Mouse (Mus musculus) hindbrain, embryonic 10.5 days (tissue): ENCODE measurements around the gene Snx32. TPM values are rescaled to one million over a fixed set of nuclear protein-coding genes. Genes with fewer than 3 reads are reported as not detected.
"Not testable (repeated sequence)": the region's sequence is repeated elsewhere in the genome, so short reads cannot be mapped to it uniquely, and the experiment has no call there.

ENCODE experiments used
- DNase-seq: peaks from one replicate; pipeline ENCODE4 v3.0.0-alpha.2; 2017; ENCODE audit warnings: low spot score
- H3K27ac ChIP-seq: fragments of 300-500 bp; sonication (generic); 2 replicates; pipeline ENCODE4 v1.5.1; 2016; ENCODE audit warnings: mild to moderate bottlenecking, moderate library complexity
- H3K27me3 ChIP-seq: fragments of 300-500 bp; sonication (generic); 2 replicates; pipeline ENCODE4 v1.6.1; 2016; ENCODE audit warnings: mild to moderate bottlenecking; ENCODE audit not compliant: poor library complexity, insufficient read depth, severe bottlenecking
- H3K36me3 ChIP-seq: fragments of 300-500 bp; sonication (generic); 2 replicates; pipeline ENCODE4 v1.6.1; 2016; ENCODE audit warnings: mild to moderate bottlenecking, moderate library complexity
- H3K4me1 ChIP-seq: fragments of 300-500 bp; sonication (generic); replicated peaks from 2 replicates; pipeline ENCODE4 v1.6.1; 2016; ENCODE audit warnings: mild to moderate bottlenecking
- H3K4me3 ChIP-seq: fragments of 300-500 bp; sonication (generic); 2 replicates; pipeline ENCODE4 v1.5.1; 2016; ENCODE audit warnings: mild to moderate bottlenecking, moderate library complexity
- H3K9me3 ChIP-seq: fragments of 300-500 bp; sonication (generic); 2 replicates; pipeline ENCODE4 v1.6.1; 2016; ENCODE audit warnings: mild to moderate bottlenecking, moderate library complexity
- WGBS: fragments of 180-500 bp; shearing (Covaris S2); methylation state at CpG from one replicate; pipeline ENCODE4 v1.1.7; 2016; 5-methylcytosine and 5-hydroxymethylcytosine counted together
- polyA plus RNA-seq: library from polyadenylated mRNA; unstranded; fragments of >200 nt; fragmentation: Nextera tagmentation; extraction: Ambion mirVana; gene quantifications from 2 replicates; pipeline ENCODE4 v1.2.1, GENCODE M21; 2016

Snx32 gene
- polyA plus RNA-seq, 1 experiment from 2014 or later: 18.7 TPM

GRCm38 (mm10) chr19:5496052-5496370, 14.3 kb downstream of the Snx32 start:
- DNase-seq: no peak

GRCm38 (mm10) chr19:5495353-5496051, 14.8 kb downstream of the Snx32 start:
- WGBS: 84% methylated on average over 12 of the region's 12 CpGs
- H3K27ac ChIP-seq: no peak overlapping the region
- DNase-seq: no peak
- no peaks in the 10 kb centered on the region for H3K27me3 ChIP-seq
- H3K9me3 ChIP-seq: no peaks in the 10 kb centered on the region
- peaks cover 69% of the 10 kb centered on the region for H3K36me3 ChIP-seq
- H3K4me3 ChIP-seq: peak overlapping the region; percentile 20
- peaks cover 21% of the 10 kb centered on the region for H3K4me1 ChIP-seq

More at GRCm38 (mm10) chr19:5496052-5496370, 14.3 kb downstream of the Snx32 start:
- Histone ChIP-seq H3K9me3 (no peaks in the 10 kb centered on the region), H3K4me3 (peak overlapping the region; percentile 20), H3K27me3 (no peaks in the 10 kb centered on the region), H3K36me3 (peaks cover 69% of the 10 kb centered on the region), H3K4me1 (peaks cover 21% of the 10 kb centered on the region), H3K27ac (no peak overlapping the region)
- 91% methylated on average over 16 of the region's 16 CpGs for WGBS

GRCm38 (mm10) chr19:5494314-5494713, 16.0 kb downstream of the Snx32 start:
- H3K9me3 ChIP-seq: no peaks in the 10 kb centered on the region
- peaks cover 31% of the 10 kb centered on the region for H3K4me1 ChIP-seq
- no peak for DNase-seq
- no peaks in the 10 kb centered on the region for H3K27me3 ChIP-seq
- peaks cover 69% of the 10 kb centered on the region for H3K36me3 ChIP-seq
- WGBS: 82% methylated on average over 3 of the region's 3 CpGs
- no peak overlapping the region for H3K27ac ChIP-seq
- H3K4me3 ChIP-seq: no peak overlapping the region

- not testable (repeated sequence) for H3K9me3 ChIP-seq, DNase-seq, H3K27ac ChIP-seq, H3K27me3 ChIP-seq
- H3K4me1 ChIP-seq: peaks cover 41% of the 10 kb centered on the region
- H3K4me3 ChIP-seq: peak overlapping the region; percentile 18; the same call in 1 of the 2 replicates
- 75% methylated on average over 9 of the region's 9 CpGs for WGBS
- H3K36me3 ChIP-seq: peaks cover 63% of the 10 kb centered on the region
Measured at GRCm38 (mm10) chr19:5493301-5493721, 17.0 kb downstream of the Snx32 start.

GRCm38 (mm10) chr19:5492641-5493040, 17.7 kb downstream of the Snx32 start:
- Histone ChIP-seq H3K4me1 (peaks cover 44% of the 10 kb centered on the region), H3K36me3 (peaks cover 57% of the 10 kb centered on the region), H3K9me3 (no peaks in the 10 kb centered on the region), H3K27ac (no peak overlapping the region), H3K4me3 (no peak overlapping the region; the same call in 1 of the 2 replicates), H3K27me3 (no peaks in the 10 kb centered on the region)
- WGBS: 89% methylated on average over 4 of the region's 4 CpGs
- DNase-seq: no peak

- under 1% methylated on average over 59 of the region's 59 CpGs for WGBS
- Histone ChIP-seq H3K27me3 (no peaks in the 10 kb centered on the region), H3K27ac (peak overlapping the region; percentile 99), H3K4me1 (peaks cover 59% of the 10 kb centered on the region), H3K9me3 (no peaks in the 10 kb centered on the region), H3K36me3 (peaks cover 48% of the 10 kb centered on the region), H3K4me3 (peak overlapping the region; percentile 99)
- DNase-seq: peak; percentile 81
Measured at GRCm38 (mm10) chr19:5490898-5491708, 19.2 kb downstream of the Snx32 start.

GRCm38 (mm10) chr19:5490313-5490897, 19.9 kb downstream of the Snx32 start, which contains the start of gene Cfl1:
Cfl1 (plus strand) TSS chr19:5490455.
- H3K27ac ChIP-seq: peak within 1 kb of the TSS; percentile 99
- H3K9me3 ChIP-seq: no peaks in the 10 kb centered on the region
- H3K36me3 ChIP-seq: peaks cover 48% of the 10 kb centered on the region
- WGBS: under 1% methylated on average over 62 of the region's 62 CpGs
- no peaks in the 10 kb centered on the region for H3K27me3 ChIP-seq
- H3K4me3 ChIP-seq: peak within 1 kb of the TSS; percentile 99
- H3K4me1 ChIP-seq: peaks cover 57% of the 10 kb centered on the region
- DNase-seq: peak; percentile 96

GRCm38 (mm10) chr19:5489721-5490120, 20.6 kb downstream of the Snx32 start:
- Histone ChIP-seq H3K4me1 (peaks cover 57% of the 10 kb centered on the region), H3K27ac (peak overlapping the region; percentile 99), H3K4me3 (peak overlapping the region; percentile 99), H3K36me3 (peaks cover 49% of the 10 kb centered on the region)
- not testable (repeated sequence) for DNase-seq, H3K27me3 ChIP-seq, H3K9me3 ChIP-seq
- whole genome bisulfite sequencing: 58% methylated on average over 10 of the region's 10 CpGs

GRCm38 (mm10) chr19:5488878-5489571, 21.3 kb downstream of the Snx32 start:
- peak overlapping the region; percentile 99 for H3K27ac ChIP-seq
- no peaks in the 10 kb centered on the region for H3K27me3 ChIP-seq
- DNase-seq: peak; percentile 99
- peak overlapping the region; percentile 65 for H3K4me3 ChIP-seq
- H3K4me1 ChIP-seq: peaks cover 57% of the 10 kb centered on the region
- WGBS: under 1% methylated on average over 26 of the region's 26 CpGs
- H3K36me3 ChIP-seq: peaks cover 49% of the 10 kb centered on the region
- no peaks in the 10 kb centered on the region for H3K9me3 ChIP-seq

- Histone ChIP-seq H3K4me1 (peaks cover 52% of the 10 kb centered on the region), H3K4me3 (peak within 1 kb of the TSS; percentile 65), H3K9me3 (no peaks in the 10 kb centered on the region), H3K27me3 (no peaks in the 10 kb centered on the region), H3K27ac (peak within 1 kb of the TSS; percentile 99), H3K36me3 (peaks cover 49% of the 10 kb centered on the region)
- peak; percentile 96 for DNase-seq
- WGBS: under 1% methylated on average over 39 of the region's 39 CpGs
Measured at GRCm38 (mm10) chr19:5487768-5488550, 22.4 kb downstream of the Snx32 start, which contains the start of gene Mus81. Mus81 (minus strand) TSS chr19:5488402.

GRCm38 (mm10) chr19:5486771-5487170, 23.6 kb downstream of the Snx32 start:
- Histone ChIP-seq H3K27me3 (no peaks in the 10 kb centered on the region), H3K9me3 (no peaks in the 10 kb centered on the region), H3K4me1 (peaks cover 40% of the 10 kb centered on the region), H3K36me3 (peaks cover 50% of the 10 kb centered on the region), H3K4me3 (peak overlapping the region; percentile 65), H3K27ac (no peak overlapping the region)
- no peak for DNase-seq
- WGBS: 97% methylated on average over 4 of the region's 4 CpGs

GRCm38 (mm10) chr19:5486286-5486685, 24.1 kb downstream of the Snx32 start:
- no peaks in the 10 kb centered on the region for H3K9me3 ChIP-seq

More at GRCm38 (mm10) chr19:5486286-5486685, 24.1 kb downstream of the Snx32 start:
- Histone ChIP-seq H3K27me3 (no peaks in the 10 kb centered on the region), H3K27ac (no peak overlapping the region), H3K4me3 (no peak overlapping the region), H3K4me1 (peaks cover 38% of the 10 kb centered on the region), H3K36me3 (peaks cover 55% of the 10 kb centered on the region)
- WGBS: 88% methylated on average over 8 of the region's 8 CpGs
- DNase-seq: no peak
